Mouse (Mus musculus): ENCODE measurements around the gene Akain1. TPM values are rescaled to one million over a fixed set of nuclear protein-coding genes. Genes with fewer than 3 reads are reported as not detected.

Gene Akain1
- total RNA-seq, 1 experiment from 2014 or later, result not detected

Other genes starting within 250 kb of the Akain1 start
- 44.7 and 47.4 TPM in 2 replicates for gene Zbtb14, start 56.3 kb upstream of the Akain1 start, total RNA-seq (2017)